Mouse (Mus musculus): ENCODE measurements at regions not wholly inside any gene's neighbourhood (a gene's known extent, or its start where the extent isn't known, plus 50 kb on each side); places are given as distances from the start of the nearest gene placed in this dataset.

GRCm38 (mm10) chr6:28986756-28987155 is 73.3 kb upstream of the Lep start:
- no peak for DNase-seq (ENCODE audit: low spot score in 2 of 2)

- no peak for DNase-seq (ENCODE audit: low spot score in 2 of 2)
Measured at GRCm38 (mm10) chr6:28987386-28987785, 72.6 kb upstream of the Lep start.

- no peak for DNase-seq (ENCODE audit: low spot score in 2 of 2)
Measured at GRCm38 (mm10) chr6:28989433-28989832, 70.6 kb upstream of the Lep start.

- DNase-seq (ENCODE audit: low spot score in 2 of 2): no peak
Measured at GRCm38 (mm10) chr6:28990210-28990609, 69.8 kb upstream of the Lep start.

- peak in 1 of 2 experiments; percentile 5 for DNase-seq (ENCODE audit: low spot score in 2 of 2)
Measured at GRCm38 (mm10) chr6:28994481-28994880, 65.5 kb upstream of the Lep start.

GRCm38 (mm10) chr6:28995701-28996100 is 64.3 kb upstream of the Lep start:
- DNase-seq (ENCODE audit: low spot score in 2 of 2): no peak

- no peak for DNase-seq (ENCODE audit: low spot score in 2 of 2)
Measured at GRCm38 (mm10) chr6:28999386-29000094, 60.5 kb upstream of the Lep start.

- no peak for DNase-seq (ENCODE audit: low spot score in 2 of 2)
Measured at GRCm38 (mm10) chr6:29002141-29002540, 57.9 kb upstream of the Lep start.

- peak in 1 of 2 experiments; percentile 5 for DNase-seq (ENCODE audit: low spot score in 2 of 2)
Measured at GRCm38 (mm10) chr6:29002811-29003210, 57.2 kb upstream of the Lep start.

GRCm38 (mm10) chr6:29005803-29006202 is 54.2 kb upstream of the Lep start:
- no peak for DNase-seq (ENCODE audit: low spot score in 2 of 2)

Measured in gastrocnemius, postnatal 4 days (tissue).